Mouse (Mus musculus): ENCODE data around the gene Adarb1. TPM values are rescaled to one million over a fixed set of nuclear protein-coding genes. Genes with fewer than 3 reads are reported as not detected.

The Adarb1 gene
- total RNA-seq, 1 experiment, result 6.3 TPM

DNA sequence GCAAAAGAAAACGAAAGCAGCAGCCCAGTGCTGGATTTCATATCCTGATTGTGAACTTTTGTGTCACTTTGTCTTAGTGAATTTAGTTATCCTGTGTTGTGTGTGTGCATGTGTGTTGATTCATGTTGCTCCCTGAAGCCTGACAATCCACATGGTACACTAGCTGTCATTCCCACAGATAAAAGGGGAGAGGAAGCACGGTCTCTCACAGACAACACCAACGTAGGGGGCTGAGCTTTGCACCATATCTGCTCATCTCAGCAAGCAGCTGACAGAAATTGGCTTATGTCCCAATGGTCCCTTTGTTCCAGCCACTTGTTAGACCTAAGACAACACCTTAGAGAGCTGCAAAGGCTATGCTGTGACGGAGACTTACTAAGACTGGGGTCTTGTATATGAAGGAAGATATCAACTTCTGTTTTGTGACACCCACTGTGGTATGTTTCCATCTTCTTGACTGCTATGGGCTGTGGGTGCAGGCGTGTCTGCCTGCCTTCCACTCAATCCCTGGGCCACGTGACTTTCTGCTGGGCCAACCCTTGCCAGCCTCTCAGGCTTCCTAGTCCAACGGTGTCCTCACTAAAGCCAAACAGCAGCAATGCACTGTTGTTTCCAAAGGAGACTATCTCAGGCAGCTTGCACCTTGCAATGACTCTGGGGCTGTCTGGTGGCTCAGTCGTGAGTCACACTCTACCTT lies 117.7 kb downstream of the Adarb1 start:
- no peaks in the 10 kb centered on the region for H3K9me3 ChIP-seq (ENCODE audit: control insufficient read depth, insufficient read depth, low read depth, low read length)
- H3K4me1 ChIP-seq (ENCODE audit: control insufficient read depth in 2 of 2, insufficient read depth in 2 of 2, low read length in 2 of 2, poor library complexity in 1 of 2), result peaks cover 0 to 6% of the 10 kb centered on the region in 2 experiments; a peak in 2 of 4 replicates
- no peaks in the 10 kb centered on the region; the same call in 1 of the 2 replicates for H3K36me3 ChIP-seq (ENCODE audit: control insufficient read depth, insufficient read depth, low read length, poor library complexity, severe bottlenecking)
- in situ Hi-C loops (cut with MboI; ENCODE audit: low sequenced_read_pairs in 2 of 2, unreplicated experiment in 2 of 2), result no loop called here
- DNase-seq (ENCODE audit: low read depth, low spot score), result no peak
- no peak overlapping the region for H3K4me3 ChIP-seq (ENCODE audit: insufficient read depth in 1 of 2, low read depth in 1 of 2, low read length in 2 of 2, poor library complexity in 1 of 2, severe bottlenecking in 1 of 2)
- no peak overlapping the region for H3K9ac ChIP-seq (ENCODE audit: insufficient read depth, low read depth, low read length, poor library complexity, severe bottlenecking)
- H3K27ac ChIP-seq (ENCODE audit: insufficient read depth, low read depth, low read length, poor library complexity, severe bottlenecking), result no peak overlapping the region
- TF ChIP-seq HCFC1 (IDR thresholded peaks at IDR 0.05; ENCODE audit: borderline replicate concordance, insufficient read depth, low read length), result no peak
- no peak for TF ChIP-seq CHD2 (IDR thresholded peaks at IDR 0.05; ENCODE audit: low read depth, low read length)
- TF ChIP-seq MAFK (IDR thresholded peaks at IDR 0.05; ENCODE audit: insufficient read depth, low read depth, low read length), result no peak
- TF ChIP-seq ZC3H11A (IDR thresholded peaks at IDR 0.05; ENCODE audit: borderline replicate concordance, low read depth, low read length), result no peak
- TF ChIP-seq ZNF384 (IDR thresholded peaks at IDR 0.05; ENCODE audit: low read depth, low read length), result no peak

DNA sequence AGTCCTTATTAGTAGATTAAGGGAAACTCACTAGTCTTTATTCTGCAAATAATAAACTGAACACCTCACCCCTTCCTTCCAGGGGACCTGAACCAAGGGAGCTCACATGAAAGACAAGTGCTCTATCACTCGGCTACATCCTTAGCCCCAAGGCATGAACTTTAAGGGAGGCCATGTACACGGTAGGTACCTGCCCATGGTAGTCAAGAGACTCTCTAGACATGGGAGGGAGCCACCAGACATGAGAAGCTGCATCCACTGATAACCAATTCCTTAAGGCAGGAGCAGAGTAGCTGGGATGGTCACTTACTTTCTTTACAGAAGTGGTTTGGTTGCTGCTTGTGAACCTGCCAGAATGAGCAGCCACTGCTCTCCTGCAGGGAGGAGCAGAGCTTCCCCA lies 118.9 kb downstream of the Adarb1 start:
- H3K9me3 ChIP-seq (ENCODE audit: control insufficient read depth, insufficient read depth, low read depth, low read length), result no peaks in the 10 kb centered on the region
- in situ Hi-C loops (cut with MboI; ENCODE audit: low sequenced_read_pairs in 2 of 2, unreplicated experiment in 2 of 2), result no loop called here
- TF ChIP-seq CHD2 (IDR thresholded peaks at IDR 0.05; ENCODE audit: low read depth, low read length) (no peak), MAFK (IDR thresholded peaks at IDR 0.05; ENCODE audit: insufficient read depth, low read depth, low read length) (no peak), ZC3H11A (IDR thresholded peaks at IDR 0.05; ENCODE audit: borderline replicate concordance, low read depth, low read length) (no peak), HCFC1 (IDR thresholded peaks at IDR 0.05; ENCODE audit: borderline replicate concordance, insufficient read depth, low read length) (no peak), ZNF384 (IDR thresholded peaks at IDR 0.05; ENCODE audit: low read depth, low read length) (no peak)
- H3K4me3 ChIP-seq (ENCODE audit: insufficient read depth in 1 of 2, low read depth in 1 of 2, low read length in 2 of 2, poor library complexity in 1 of 2, severe bottlenecking in 1 of 2), result no peak overlapping the region
- no peak overlapping the region for H3K9ac ChIP-seq (ENCODE audit: insufficient read depth, low read depth, low read length, poor library complexity, severe bottlenecking)
- H3K36me3 ChIP-seq (ENCODE audit: control insufficient read depth, insufficient read depth, low read length, poor library complexity, severe bottlenecking), result no peaks in the 10 kb centered on the region; the same call in 1 of the 2 replicates
- no peak for DNase-seq (ENCODE audit: low read depth, low spot score)
- H3K27ac ChIP-seq (ENCODE audit: insufficient read depth, low read depth, low read length, poor library complexity, severe bottlenecking), result no peak overlapping the region
- peaks cover 0 to 4% of the 10 kb centered on the region in 2 experiments; a peak in 2 of 4 replicates for H3K4me1 ChIP-seq (ENCODE audit: control insufficient read depth in 2 of 2, insufficient read depth in 2 of 2, low read length in 2 of 2, poor library complexity in 1 of 2)

DNA sequence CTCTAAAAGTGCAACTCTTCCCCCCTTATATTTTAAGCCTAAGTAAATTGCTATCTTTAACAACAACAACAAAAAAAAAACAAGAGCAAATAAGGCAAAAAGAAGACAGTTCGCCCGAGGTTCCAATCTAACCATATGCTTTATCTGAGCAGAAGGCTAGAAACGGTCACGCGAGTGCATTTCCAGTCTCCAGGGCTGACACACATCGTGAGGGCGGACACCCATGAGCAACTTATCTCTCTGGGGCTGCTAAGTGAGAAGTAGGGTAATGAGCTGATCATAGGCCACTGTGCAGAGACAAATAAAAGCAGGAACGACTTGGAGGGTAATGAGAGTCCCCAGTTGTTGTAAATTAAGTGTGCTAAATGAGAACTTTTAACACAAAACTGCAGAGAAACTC lies 119.4 kb downstream of the Adarb1 start:
- Histone ChIP-seq H3K4me1 (ENCODE audit: control insufficient read depth in 2 of 2, insufficient read depth in 2 of 2, low read length in 2 of 2, poor library complexity in 1 of 2) (peaks cover 0 to 4% of the 10 kb centered on the region in 2 experiments; a peak in 2 of 4 replicates), H3K9ac (ENCODE audit: insufficient read depth, low read depth, low read length, poor library complexity, severe bottlenecking) (no peak overlapping the region), H3K36me3 (ENCODE audit: control insufficient read depth, insufficient read depth, low read length, poor library complexity, severe bottlenecking) (no peaks in the 10 kb centered on the region; the same call in 1 of the 2 replicates), H3K4me3 (ENCODE audit: insufficient read depth in 1 of 2, low read depth in 1 of 2, low read length in 2 of 2, poor library complexity in 1 of 2, severe bottlenecking in 1 of 2) (no peak overlapping the region), H3K9me3 (ENCODE audit: control insufficient read depth, insufficient read depth, low read depth, low read length) (no peaks in the 10 kb centered on the region), H3K27ac (ENCODE audit: insufficient read depth, low read depth, low read length, poor library complexity, severe bottlenecking) (no peak overlapping the region)
- no peak for TF ChIP-seq HCFC1 (IDR thresholded peaks at IDR 0.05; ENCODE audit: borderline replicate concordance, insufficient read depth, low read length)
- no peak for TF ChIP-seq MAFK (IDR thresholded peaks at IDR 0.05; ENCODE audit: insufficient read depth, low read depth, low read length)
- TF ChIP-seq ZNF384 (IDR thresholded peaks at IDR 0.05; ENCODE audit: low read depth, low read length), result no peak
- TF ChIP-seq ZC3H11A (IDR thresholded peaks at IDR 0.05; ENCODE audit: borderline replicate concordance, low read depth, low read length), result no peak
- TF ChIP-seq CHD2 (IDR thresholded peaks at IDR 0.05; ENCODE audit: low read depth, low read length), result no peak
- in situ Hi-C loops (cut with MboI; ENCODE audit: low sequenced_read_pairs in 2 of 2, unreplicated experiment in 2 of 2), result no loop called here
- DNase-seq (ENCODE audit: low read depth, low spot score), result no peak

DNA sequence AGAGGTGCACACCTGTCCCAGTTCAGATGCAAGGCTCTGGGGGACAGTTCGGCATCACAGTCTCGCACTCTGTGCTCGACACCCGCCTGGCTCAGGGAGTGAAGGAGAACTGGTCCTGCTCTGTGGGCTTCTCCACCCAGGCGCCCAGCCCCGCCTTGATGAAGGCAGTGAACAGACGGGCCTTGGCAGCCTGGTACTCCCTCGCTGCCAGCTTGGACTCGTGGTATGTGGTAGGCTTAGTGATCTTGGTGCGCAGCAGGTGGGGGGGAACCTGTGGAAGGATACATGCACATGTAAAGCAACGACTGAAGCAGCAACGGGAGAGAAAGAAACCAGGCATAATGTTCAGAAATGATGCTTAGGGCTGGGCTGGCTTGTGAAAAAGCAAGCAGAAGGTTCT lies 123.4 kb downstream of the Adarb1 start:
- no peak overlapping the region for H3K27ac ChIP-seq (ENCODE audit: insufficient read depth, low read depth, low read length, poor library complexity, severe bottlenecking)
- in situ Hi-C loops (cut with MboI; ENCODE audit: low sequenced_read_pairs in 2 of 2, unreplicated experiment in 2 of 2), result no loop called here
- H3K36me3 ChIP-seq (ENCODE audit: control insufficient read depth, insufficient read depth, low read length, poor library complexity, severe bottlenecking), result no peaks in the 10 kb centered on the region
- TF ChIP-seq MAFK (IDR thresholded peaks at IDR 0.05; ENCODE audit: insufficient read depth, low read depth, low read length) (no peak), HCFC1 (IDR thresholded peaks at IDR 0.05; ENCODE audit: borderline replicate concordance, insufficient read depth, low read length) (no peak), ZNF384 (IDR thresholded peaks at IDR 0.05; ENCODE audit: low read depth, low read length) (no peak), CHD2 (IDR thresholded peaks at IDR 0.05; ENCODE audit: low read depth, low read length) (no peak), ZC3H11A (IDR thresholded peaks at IDR 0.05; ENCODE audit: borderline replicate concordance, low read depth, low read length) (no peak)
- no peaks in the 10 kb centered on the region for H3K9me3 ChIP-seq (ENCODE audit: control insufficient read depth, insufficient read depth, low read depth, low read length)
- H3K9ac ChIP-seq (ENCODE audit: insufficient read depth, low read depth, low read length, poor library complexity, severe bottlenecking), result no peak overlapping the region
- H3K4me1 ChIP-seq (ENCODE audit: control insufficient read depth in 2 of 2, insufficient read depth in 2 of 2, low read length in 2 of 2, poor library complexity in 1 of 2), result no peaks in the 10 kb centered on the region
- no peak for DNase-seq (ENCODE audit: low read depth, low spot score)
- H3K4me3 ChIP-seq (ENCODE audit: insufficient read depth in 1 of 2, low read depth in 1 of 2, low read length in 2 of 2, poor library complexity in 1 of 2, severe bottlenecking in 1 of 2), result peak overlapping the region in 1 of 2 experiments; percentile 53; a peak in 2 of 4 replicates

All from ES-E14 (cell line).